Mouse (Mus musculus): ENCODE measurements around the gene Arf1. TPM values are rescaled to one million over a fixed set of nuclear protein-coding genes. Genes with fewer than 3 reads are reported as not detected.
A peak's percentile ranks its signal among the peaks of the same experiment; 100 is the strongest.

The Arf1 gene
- total RNA-seq, 2 experiments from 2014 or later: 339 to 344 TPM

DNA sequence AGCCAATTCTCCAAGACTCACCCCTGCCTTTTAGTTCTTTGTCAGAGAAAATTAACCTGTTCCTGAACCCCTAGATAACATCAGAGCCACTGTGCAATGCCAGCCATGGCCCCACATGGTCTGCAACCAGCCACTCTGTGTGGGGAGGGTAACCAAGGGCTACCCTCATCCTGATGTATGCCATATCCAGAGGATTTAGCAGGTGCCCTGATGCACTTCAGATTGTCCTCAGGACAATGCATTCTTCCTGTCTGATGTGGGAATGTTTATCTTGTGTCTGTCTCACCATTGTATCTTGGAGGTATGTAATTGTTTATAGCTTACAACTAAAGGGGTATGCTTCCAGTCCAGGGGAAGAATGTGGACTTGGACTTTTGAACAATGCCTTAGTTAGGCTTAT is 31.8 kb downstream of the Arf1 start:
- intact Hi-C loops (cut with DNase I): no loop called here
- no peak for DNase-seq

DNA sequence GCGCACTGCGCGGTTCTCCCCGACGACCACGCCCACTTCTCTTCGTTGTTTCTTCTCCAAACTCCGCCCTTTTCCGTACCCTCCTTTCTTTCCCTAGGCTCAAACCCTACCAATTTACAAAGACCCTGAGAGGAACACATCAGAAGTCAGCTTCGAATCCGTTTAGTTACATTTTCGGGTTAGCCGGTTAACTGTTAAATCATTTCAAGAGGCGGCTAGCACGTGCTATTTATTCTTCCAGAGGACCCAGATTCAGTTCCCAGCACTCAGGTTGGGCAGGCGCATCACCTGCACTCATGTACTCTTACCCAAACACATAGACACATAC is 36.0 kb downstream of the Arf1 start, which contains the start of gene Guk1:
Gene Guk1, minus strand, starts transcription at position 154 of the 328 bp plus-strand sequence.
- intact Hi-C loops (cut with DNase I): no loop called here
- DNase-seq: no peak

DNA sequence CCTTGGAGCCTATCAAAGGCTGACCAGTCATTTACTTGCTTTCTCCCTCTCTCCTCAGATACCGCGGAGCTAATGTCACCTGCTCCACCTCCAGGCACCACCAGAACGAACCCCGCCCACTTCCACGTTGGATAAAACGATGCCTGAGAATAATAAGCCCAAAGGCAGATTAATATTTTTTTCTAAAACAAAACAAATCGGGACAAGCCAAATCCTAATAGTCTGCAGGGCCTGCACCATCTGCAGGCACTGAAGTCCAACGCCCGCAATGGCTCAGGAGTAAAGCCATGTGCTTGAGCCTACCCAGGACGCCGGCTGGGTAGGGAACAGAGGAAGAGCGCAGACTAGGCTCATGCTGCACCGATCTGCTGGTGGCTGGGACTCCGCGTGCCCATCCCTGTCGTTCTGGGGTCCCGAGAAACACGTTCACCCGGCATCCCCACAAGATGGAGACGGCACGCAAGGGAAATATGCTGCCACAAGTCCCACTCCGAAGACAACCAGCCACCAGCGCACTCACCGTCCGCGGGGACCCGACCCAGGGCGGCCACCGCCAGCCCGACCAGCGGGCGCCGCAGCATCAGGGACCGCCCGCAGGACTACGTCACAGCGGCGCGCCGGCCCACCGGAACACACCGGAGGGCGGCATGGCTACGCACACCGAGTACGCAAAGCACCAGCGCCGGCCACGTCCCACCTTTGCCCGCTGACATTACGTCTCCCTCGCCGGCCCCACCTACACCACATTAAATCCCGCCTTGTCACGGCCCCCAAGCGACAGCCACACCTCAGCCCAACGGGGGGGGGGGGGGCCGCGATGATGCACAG is 36.6 kb downstream of the Arf1 start:
- DNase-seq: peak; percentile 93
- intact Hi-C loops (cut with DNase I): no loop called here

- intact Hi-C loops (cut with DNase I): loop anchor here (10.0 kb wide), 1 partner anchor 223 kb away; no protein-coding TSS in a partner anchor
- DNase-seq: no peak
These were observed 40.4 kb downstream of the Arf1 start for GRCm38 (mm10) chr11:59187706-59188105.

GRCm38 (mm10) chr11:59185490-59185889 is 42.6 kb downstream of the Arf1 start:
- no peak for DNase-seq
- intact Hi-C loops (cut with DNase I): loop anchor here (10.0 kb wide), 1 partner anchor 221 kb away; no protein-coding TSS in a partner anchor

- intact Hi-C loops (cut with DNase I): loop anchor here (1.0 to 10.0 kb wide), 3 partner anchors 23 to 219 kb away; no protein-coding TSS in a partner anchor
- DNase-seq: peak; percentile 83 to 85
These were observed 44.2 kb downstream of the Arf1 start for GRCm38 (mm10) chr11:59183821-59184220.

GRCm38 (mm10) chr11:59182864-59183331 is 45.2 kb downstream of the Arf1 start, which contains the start of gene Gjc2:
Gene Gjc2 (minus strand): TSS chr11:59183213.
- intact Hi-C loops (cut with DNase I): loop anchor here (1.0 to 10.0 kb wide), 3 partner anchors 22 to 218 kb away; no protein-coding TSS in a partner anchor

GRCm38 (mm10) chr11:59176921-59177320 is 51.1 kb downstream of the Arf1 start:
- intact Hi-C loops (cut with DNase I): no loop called here
- no peak for DNase-seq

More at GRCm38 (mm10) chr11:59182864-59183331, 45.2 kb downstream of the Arf1 start, which contains the start of gene Gjc2:
- peak; percentile 79 to 82 for DNase-seq

- intact Hi-C loops (cut with DNase I): no loop called here
- no peak for DNase-seq
These were observed 51.6 kb downstream of the Arf1 start for GRCm38 (mm10) chr11:59176475-59176874.

DNA sequence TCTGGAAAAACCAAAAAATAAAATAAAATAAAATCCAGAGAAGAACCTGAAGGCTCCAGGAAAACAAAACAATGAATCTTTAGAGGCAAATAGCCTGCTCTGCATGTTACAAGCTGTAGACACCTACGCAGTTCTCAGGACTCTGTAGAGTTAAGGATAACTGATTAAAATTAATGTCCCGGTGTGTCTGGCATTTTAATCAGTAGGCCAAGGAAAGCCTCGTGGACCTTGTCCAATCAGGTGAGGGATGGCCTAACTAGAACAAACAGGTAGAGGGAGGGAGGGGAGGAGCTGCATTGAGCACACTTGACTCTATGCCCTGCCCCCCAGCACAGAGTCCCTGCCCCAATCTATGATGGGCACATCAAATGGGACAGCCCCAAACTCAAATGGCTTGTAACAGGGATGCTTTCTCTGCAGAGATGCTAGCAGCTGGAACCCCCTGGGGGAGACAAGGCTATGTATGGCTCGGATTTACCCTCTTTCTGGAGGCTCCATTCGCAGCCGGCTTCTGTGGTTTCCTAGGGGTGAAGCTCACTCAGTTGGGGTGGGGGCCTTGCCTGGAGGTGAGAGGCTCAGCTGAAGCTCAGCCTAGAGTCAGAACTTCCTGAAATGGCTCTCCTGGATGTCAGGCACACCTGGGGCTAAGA is 53.8 kb downstream of the Arf1 start:
- no peak for DNase-seq
- intact Hi-C loops (cut with DNase I): no loop called here

DNA sequence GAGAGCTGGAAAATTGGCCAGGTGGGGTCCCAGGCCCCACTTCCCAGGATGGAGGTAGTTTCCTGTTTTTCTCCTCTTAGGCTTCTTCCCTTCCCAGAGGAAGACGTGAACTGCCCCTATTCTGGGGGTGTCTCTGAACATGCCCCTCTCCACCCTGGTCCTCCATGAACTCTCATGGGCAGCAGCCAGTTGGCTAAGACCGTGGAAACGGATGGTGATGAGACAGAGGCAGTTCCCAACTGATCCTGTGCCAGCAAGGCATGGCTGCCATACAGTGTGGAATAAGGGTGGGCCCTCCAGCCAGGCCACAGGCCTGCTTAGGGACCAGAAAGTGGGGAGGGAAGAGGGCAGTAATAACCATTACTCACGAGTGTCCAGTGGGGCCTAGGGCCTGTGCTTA is 57.5 kb downstream of the Arf1 start:
- no peak for DNase-seq
- intact Hi-C loops (cut with DNase I): no loop called here

GRCm38 (mm10) chr11:59169807-59170206 is 58.3 kb downstream of the Arf1 start:
- intact Hi-C loops (cut with DNase I): loop anchor here (10.0 kb wide), 1 partner anchor 785 kb away; no protein-coding TSS in a partner anchor
- DNase-seq: no peak

- intact Hi-C loops (cut with DNase I): loop anchor here (10.0 kb wide), 1 partner anchor 789 kb away; no protein-coding TSS in a partner anchor
- no peak for DNase-seq
These were observed 62.3 kb downstream of the Arf1 start for GRCm38 (mm10) chr11:59165616-59166241.

GRCm38 (mm10) chr11:59164384-59164783 is 63.7 kb downstream of the Arf1 start:
- intact Hi-C loops (cut with DNase I): loop anchor here (5.0 to 10.0 kb wide), 2 partner anchors 38 to 790 kb away; partner anchors contain the start of gene Mrpl55
- no peak for DNase-seq

DNA sequence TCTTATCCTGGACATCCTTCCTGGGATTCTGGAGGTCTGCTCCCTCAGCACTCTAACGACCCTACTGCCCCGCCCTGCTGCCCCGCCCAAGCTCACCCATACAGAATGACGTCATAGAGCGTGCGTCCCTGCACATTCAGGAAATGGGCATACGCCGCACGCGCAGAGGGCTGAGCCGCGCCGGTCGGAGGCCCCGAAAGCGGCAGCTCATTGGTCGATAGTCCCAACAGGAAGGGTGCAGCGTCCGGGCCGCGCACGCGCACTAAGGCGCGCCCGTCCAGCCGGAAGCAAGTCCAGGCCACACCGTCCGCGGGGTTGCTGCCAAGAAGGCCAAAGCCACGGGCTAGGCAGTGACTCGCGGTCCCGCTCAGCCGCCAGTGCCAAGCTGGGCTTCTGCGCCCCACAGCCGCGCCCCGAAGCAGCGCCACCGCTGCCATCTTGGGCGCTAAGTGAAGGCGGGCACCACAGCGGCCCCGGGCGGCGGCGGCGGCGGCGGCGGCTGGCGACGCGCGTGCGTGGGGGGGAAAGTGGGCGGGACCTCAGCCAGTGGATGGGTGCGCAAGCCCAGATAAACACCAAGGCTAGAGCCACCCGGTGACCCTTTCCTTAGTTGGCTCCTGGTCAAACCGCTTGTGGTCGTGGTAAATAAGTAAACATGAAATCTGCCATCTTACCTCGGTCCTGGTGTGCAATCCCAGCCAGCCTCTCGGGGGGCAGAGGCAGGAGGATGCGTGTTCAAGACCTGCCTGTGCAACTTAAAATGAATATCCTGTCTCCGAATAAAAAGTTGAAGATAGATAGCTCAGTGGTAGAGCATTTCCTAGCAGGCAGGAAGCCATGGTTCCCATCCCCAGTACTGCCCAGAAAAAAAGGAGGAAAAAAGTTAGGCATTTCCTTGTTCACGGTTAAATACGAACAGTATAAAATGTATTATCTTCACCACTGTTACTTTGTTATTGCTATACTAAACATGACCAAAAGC is 64.5 kb downstream of the Arf1 start, which contains the start of gene Iba57:
Gene Iba57, minus strand, starts transcription at position 485 of the 982 bp plus-strand sequence.
- intact Hi-C loops (cut with DNase I): loop anchor here (5.0 to 10.0 kb wide), 2 partner anchors 39 to 791 kb away; partner anchors contain the start of gene Mrpl55
- peak; percentile 96 to 99 for DNase-seq

DNA sequence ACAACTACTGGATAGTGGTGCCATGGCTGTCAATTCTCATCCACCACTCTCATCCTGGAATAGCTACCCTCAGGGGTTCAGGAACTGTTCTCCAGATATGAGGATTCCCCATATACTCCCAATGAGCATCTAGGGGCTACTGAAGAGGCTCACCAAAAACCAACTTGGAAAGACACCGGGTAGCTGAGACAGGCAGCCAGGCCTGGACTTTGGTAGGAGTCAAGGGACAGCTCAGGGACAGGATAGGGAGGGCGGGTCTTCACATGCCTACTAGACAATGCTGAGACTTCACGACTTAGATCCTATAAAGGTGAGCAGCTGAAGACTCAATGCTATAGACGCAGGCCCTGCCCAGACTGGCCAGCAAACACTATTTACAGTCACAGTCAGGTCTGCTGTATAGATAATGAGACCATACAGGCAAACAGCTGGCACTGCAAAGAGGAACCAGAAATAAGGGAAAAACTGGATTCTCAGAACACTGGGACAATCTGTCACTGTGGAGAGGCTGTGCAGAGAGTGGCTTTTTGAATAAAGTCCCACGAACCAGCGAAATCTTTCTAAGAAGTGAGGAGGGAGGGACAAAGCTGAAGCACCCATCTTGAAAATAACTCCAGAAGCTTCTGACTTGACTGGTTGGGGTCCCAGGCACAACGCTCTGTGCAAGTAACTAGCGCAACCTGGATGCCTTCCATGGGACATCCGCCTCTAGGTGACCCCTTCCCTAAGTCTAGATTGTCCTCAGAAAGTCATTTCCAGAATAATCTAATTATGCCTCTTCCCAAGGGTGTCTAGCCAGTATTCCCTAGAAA is 65.4 kb downstream of the Arf1 start:
- DNase-seq: no peak
- intact Hi-C loops (cut with DNase I): loop anchor here (5.0 to 10.0 kb wide), 2 partner anchors 40 to 792 kb away; partner anchors contain the start of gene Mrpl55
